Mouse (Mus musculus) yolk sac, embryonic 10.5 days (tissue): ENCODE data around the gene Wnt7b.

Experiments used
- DNase-seq: peaks from one replicate; pipeline ENCODE4 v3.0.0-alpha.2; 2017; ENCODE audit warnings: low spot score

Wnt7b gene

DNA sequence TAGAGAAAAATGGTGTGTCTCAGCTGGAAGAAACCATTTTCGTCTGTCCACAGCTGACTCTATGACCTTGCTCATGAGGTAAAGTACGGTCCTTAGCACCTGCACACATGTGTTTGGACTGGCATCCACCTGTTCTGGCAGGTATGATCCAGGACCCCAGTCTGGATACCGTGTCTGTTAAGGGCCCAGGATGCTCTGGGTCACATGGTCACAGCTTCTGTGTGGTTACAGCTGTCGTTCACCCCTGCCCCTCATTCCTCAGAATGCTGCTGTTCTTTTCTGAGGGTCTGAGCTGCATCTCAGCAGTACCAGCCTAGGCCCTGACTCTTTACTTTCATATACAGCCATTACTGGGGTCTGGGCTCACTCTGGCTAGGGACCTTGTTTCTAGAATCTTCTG is 18.9 kb upstream of the Wnt7b start:
- DNase-seq: no peak

GRCm38 (mm10) chr15:85600696-85601094 is 18.4 kb upstream of the Wnt7b start:
- DNase-seq: no peak

DNA sequence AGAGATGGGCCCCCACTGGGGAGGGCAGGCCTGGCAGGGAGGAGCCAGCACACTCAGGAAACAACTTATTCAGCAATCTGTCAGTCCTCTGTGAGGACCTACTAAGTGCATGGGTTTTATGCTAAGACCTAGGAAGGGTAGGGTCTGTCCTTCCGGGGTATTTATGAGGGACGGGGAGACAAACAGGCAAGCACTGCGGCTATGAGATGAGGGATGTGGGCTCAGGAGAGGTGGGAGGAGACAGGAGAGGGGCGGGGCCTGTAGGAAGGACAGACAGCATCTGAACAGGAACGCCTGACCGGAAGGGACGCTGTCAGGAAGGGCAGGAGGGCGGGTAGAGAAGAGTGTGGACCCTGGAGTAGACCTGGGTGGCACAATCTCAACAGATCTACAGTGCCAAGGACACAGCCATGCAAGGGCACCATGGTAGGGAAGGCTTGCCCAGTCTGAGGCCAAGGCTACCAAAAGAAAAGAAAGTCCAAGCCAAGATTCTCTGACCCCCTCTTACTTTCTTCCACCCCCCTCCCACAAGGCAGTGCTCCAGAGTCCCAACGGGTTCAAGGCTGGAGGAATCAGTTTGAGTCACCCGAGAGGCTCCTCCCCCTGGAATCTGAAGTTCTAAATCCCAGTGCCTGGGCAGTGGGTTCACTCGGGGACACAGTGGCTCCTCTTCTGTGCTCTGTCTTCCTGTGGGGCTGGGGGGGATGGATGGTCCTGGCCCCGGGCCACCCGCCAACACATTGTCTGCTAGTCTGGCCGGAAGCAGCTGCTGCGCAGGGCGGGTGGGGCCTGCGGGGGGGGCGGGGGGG is 17.8 kb upstream of the Wnt7b start:
- DNase-seq: peak; percentile 23

- no peak for DNase-seq
Observed at GRCm38 (mm10) chr15:85598984-85599886, 17.0 kb upstream of the Wnt7b start.

DNA sequence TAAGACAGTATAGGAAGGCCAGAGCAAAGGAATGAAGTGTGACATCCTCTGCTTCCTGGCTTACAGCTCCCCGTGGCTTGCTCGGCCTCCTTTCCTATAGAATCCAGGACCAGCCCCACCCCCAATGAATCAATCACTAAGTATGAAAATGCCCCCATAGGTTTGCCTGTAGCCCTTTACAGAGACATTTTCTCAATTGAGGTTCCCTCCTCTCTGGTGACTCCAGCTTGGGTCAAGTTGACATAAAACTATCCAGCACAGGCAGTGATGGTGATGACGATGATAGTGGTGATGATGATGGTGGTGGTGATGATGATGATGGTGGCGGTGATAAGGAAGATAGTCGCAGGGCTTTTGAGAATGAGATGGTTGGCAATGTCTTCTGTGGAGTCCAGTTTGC is 16.2 kb upstream of the Wnt7b start:
- DNase-seq: no peak

- DNase-seq: no peak
Observed at GRCm38 (mm10) chr15:85597403-85597802, 15.1 kb upstream of the Wnt7b start.

DNA sequence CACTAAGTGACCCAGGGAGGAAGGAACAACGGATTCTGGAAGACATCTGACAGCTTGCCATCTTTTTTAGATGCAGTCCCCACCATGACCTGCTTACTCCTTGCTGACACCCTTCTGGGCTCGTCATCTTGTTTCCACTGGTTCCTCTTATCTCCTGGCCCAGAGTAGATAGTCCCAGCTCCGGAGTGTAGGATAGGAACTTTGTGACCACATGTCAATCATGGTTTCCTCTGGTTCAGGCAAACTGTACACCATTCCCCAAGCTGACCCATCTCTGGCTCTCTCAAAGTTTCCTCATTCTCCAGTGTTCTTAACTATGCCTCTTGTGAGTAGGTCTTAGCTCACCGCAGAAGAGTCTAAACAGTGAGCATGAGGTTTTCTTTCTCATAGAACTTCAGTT is 10.4 kb upstream of the Wnt7b start:
- DNase-seq: no peak

- DNase-seq: no peak
Observed at GRCm38 (mm10) chr15:85590831-85591230, 8.6 kb upstream of the Wnt7b start.

DNA sequence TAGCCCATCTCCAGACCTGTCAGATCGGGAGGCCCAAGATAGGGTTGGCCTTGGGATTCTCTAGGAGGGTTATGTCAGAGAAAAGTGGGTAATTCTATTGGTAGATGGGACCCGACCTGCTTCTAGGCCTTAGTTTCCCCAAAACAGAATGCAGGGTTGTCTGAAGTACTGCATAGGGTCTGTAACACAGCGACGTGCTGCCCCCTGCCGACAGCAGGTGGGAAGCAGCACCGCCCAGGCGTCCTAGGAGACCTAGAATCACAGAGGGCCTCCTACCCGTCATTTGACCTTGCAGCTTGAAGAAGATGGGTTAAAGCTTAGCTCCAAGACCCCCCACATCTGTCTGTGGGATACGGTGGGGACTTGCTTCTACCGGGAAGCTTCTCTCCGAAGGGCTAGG is 1.2 kb upstream of the Wnt7b start:
- peak; percentile 40 for DNase-seq

- DNase-seq: peak; percentile 69
Observed at GRCm38 (mm10) chr15:85583024-85583423, 751 bp upstream of the Wnt7b start.

DNA sequence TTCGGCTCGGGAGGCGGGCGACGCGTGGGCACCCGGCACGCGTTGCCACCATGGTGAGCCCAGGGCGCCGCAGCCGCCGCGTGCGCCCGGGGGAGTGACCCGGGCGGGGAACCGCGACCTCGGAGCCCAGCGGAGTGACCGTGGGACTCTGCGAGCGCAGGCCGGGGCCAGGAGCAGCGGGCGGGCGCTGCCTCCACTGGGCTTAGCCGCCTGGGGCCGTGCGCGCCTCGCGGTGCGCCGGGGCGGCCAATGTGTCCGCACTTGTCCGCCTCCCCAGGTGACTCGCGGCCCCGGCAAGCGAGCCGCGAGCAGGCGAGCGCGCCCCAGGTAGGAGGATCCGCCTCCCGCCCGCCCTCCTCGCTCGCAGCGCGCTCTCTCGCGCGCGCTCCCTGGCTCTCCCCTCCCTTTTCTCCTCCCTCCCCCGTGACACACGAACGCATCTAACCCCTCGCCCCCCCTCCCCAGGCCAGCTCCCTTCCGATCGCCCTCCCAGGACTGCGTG is 659 bp downstream of the Wnt7b start:
- no peak for DNase-seq

- no peak for DNase-seq
Observed at GRCm38 (mm10) chr15:85580934-85581562, 1.2 kb downstream of the Wnt7b start.

DNA sequence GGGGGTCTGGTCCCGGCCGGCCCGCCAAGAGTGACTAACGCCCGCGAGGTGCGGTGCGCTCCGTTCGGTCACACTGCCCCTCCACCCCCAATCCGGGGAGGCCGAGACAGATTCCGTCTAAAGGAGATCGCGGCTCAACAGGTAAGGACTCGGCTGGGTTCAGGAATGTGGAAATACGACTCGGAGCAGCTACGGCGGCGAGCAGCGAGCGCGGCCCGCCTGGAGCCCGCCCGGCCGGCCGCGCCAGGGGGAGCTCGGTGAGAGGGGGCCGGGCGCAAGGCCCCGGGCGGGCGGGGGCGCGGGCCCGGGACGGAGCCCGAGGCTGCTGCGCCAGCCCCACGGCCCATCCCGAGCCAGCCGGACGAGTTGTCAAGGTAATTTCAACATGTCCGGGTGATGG is 1.8 kb downstream of the Wnt7b start:
- DNase-seq: no peak

DNA sequence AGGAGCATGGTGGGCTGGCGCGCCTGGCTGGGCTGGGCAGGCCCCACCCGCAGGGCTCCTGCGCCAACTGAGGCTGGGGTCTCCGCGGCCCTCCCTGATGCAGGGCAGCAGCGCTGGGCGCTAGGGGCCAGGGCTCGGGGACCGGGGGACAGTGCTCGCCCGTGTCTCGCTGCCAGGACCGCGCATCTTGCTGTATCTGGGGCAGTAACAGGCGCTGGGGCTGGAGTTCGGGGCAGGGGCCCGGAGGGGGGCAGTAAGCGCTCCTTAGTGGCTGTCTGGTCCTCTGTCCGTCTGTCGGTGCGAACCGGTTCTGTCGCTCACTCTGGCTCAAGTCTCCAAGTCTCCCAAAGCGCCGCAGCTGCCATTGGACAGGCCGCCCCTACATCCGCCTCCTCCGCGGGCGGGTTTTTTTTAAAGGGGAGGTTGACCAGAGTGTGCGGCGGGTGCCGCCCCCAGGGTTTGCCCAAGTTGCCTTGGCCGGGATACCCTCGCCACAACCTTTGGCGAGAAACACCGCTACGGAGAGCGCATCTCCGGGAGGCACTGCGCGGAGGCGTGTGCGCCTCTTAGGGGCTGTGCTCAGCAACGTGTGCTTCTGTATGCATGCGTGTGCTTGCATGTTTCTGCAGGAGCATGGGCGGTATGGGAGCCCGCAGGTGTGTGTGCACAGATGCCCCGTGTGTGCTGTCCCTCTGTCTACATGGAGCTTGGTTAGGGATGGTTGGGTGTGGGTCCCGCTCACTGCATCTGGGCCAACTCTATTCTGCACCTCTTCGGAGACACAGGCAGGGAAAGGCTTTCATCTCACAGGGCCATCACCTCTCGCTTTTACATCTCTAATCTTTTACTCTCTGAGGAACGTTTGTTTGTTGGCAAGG is 4.5 kb downstream of the Wnt7b start:
- DNase-seq: no peak

DNA sequence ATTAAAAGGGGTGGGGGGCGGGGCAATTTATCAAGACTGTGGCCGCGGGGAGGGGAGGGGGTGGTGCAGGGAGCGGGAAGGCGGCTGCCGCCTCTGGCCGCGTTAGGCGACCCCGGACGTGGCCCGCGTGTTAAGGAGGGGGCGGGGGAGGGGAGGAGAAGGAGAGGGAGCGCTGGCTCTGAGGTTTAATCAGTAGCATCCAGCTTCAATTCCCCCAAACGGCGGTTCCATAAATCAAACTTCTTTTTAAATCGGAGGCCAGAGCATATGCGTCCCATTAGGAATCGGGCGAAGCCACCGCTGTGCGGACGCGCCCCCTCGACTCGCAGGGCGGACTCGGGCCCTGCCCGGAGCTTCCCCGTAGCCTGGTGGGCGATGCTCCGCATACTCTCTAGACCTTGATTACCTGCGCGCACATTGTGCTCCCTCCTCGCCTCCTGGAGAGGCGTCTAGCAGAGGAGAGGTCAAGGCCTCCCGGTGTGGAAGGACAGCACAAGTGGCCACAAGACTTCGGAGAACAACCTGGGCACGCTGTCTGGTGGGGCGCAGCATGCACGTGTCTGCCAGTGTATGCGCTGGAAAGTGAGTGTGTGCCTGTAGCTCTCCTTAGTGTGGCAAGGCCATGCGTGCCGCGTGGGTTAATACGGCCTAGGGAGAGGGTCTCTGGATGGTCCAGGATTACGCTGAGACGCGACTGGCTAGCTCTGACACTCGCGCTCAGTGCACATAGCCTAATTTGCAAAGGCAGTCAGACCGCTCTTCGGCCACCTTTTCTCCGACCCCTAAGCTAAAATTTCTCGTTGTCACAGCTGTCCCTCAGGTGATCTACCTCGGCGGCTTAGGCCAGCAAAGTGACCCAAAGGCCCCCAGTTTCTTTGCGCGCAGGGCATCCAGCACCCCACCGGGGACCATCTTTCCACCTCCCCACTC is 5.5 kb downstream of the Wnt7b start:
- DNase-seq: no peak

- no peak for DNase-seq
Observed at GRCm38 (mm10) chr15:85576110-85576509, 6.2 kb downstream of the Wnt7b start.

DNA sequence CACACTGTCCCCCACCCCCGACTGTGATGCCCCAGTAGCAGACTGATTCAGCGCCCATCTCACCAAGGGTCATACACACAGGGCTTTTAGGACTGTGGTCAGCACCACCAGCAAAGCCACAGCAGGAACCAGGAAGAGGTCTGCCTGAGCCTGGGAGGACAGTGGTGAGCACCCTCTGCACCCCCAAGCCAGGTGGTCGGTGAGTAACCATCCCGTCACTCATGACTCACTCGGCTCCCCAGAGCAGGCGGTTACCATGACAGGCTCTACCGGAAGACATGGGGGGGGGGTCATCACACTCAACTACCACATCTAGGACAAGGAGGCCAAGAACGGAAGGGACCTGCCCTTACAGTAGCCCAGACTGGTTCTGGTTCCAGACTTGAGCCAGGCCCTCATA is 7.7 kb downstream of the Wnt7b start:
- DNase-seq: no peak

- DNase-seq: no peak
Observed at GRCm38 (mm10) chr15:85574086-85574485, 8.2 kb downstream of the Wnt7b start.

- no peak for DNase-seq
Observed at GRCm38 (mm10) chr15:85572619-85573254, 9.5 kb downstream of the Wnt7b start.
